Mouse (Mus musculus) hindbrain, embryonic 15.5 days (tissue): Measurements from ENCODE around the gene Entpd6. TPM values are rescaled to one million over a fixed set of nuclear protein-coding genes. Genes with fewer than 3 reads are reported as not detected.

ENCODE experiments used
- ATAC-seq: fragments of 200-750 bp; cut with Nextera tagmentation; 2 replicates; pipeline ENCODE4 v1.8.0; 2017; ENCODE audit warnings: low read depth, moderate number of reproducible peaks, moderate TSS enrichment; ENCODE audit not compliant: low FRiP score
- H3K27ac ChIP-seq: fragments of 300-500 bp; sonication (generic); replicated peaks from 2 replicates; pipeline ENCODE4 v1.5.1; 2015; ENCODE audit warnings: mild to moderate bottlenecking, inconsistent platforms
- H3K27me3 ChIP-seq: fragments of 300-500 bp; sonication (generic); 2 replicates; pipeline ENCODE4 v1.6.1; 2015; ENCODE audit warnings: control low read depth, inconsistent platforms
- H3K36me3 ChIP-seq: fragments of 300-500 bp; sonication (generic); 2 replicates; pipeline ENCODE4 v1.6.1; 2015; ENCODE audit warnings: control low read depth, inconsistent platforms
- H3K4me1 ChIP-seq: fragments of 300-500 bp; sonication (generic); replicated peaks from 2 replicates; pipeline ENCODE4 v1.6.1; 2015; ENCODE audit warnings: control low read depth, inconsistent platforms
- H3K4me2 ChIP-seq: fragments of 300-500 bp; sonication (generic); 2 replicates; pipeline ENCODE4 v1.6.1; 2015; ENCODE audit warnings: moderate library complexity, mild to moderate bottlenecking, inconsistent platforms
- H3K4me3 ChIP-seq: fragments of 300-500 bp; sonication (generic); 2 replicates; pipeline ENCODE4 v1.5.1; 2015; ENCODE audit warnings: mild to moderate bottlenecking, inconsistent platforms
- H3K9ac ChIP-seq: fragments of 300-500 bp; sonication (generic); 2 replicates; pipeline ENCODE4 v1.6.1; 2015; ENCODE audit warnings: inconsistent platforms
- H3K9me3 ChIP-seq: fragments of 300-500 bp; sonication (generic); 2 replicates; pipeline ENCODE4 v1.6.1; 2016; ENCODE audit warnings: control low read depth, inconsistent platforms
- WGBS: fragments of 180-500 bp; shearing (Covaris S2); methylation state at CpG from one replicate; pipeline ENCODE4 v1.1.7; 2015; 5-methylcytosine and 5-hydroxymethylcytosine counted together
- polyA plus RNA-seq: library from polyadenylated mRNA; unstranded; fragments of >200 nt; fragmentation: Nextera tagmentation; extraction: Ambion mirVana; gene quantifications from 2 replicates; pipeline ENCODE4 v1.2.1, GENCODE M21; 2015

The Entpd6 gene
- 71.6 and 76.3 TPM in 2 replicates for polyA plus RNA-seq

GRCm38 (mm10) chr2:150748854-150749253 lies at the start of gene Entpd6:
Gene Entpd6 (plus strand): TSS chr2:150749042.
- Histone ChIP-seq H3K9me3 (no peaks in the 10 kb centered on the region), H3K9ac (peak within 1 kb of the TSS; percentile 81), H3K4me3 (peak within 1 kb of the TSS; percentile 67), H3K36me3 (peaks cover 13% of the 10 kb centered on the region), H3K4me2 (peak within 1 kb of the TSS; percentile 79), H3K27ac (peak within 1 kb of the TSS; percentile 88), H3K4me1 (peaks cover 17% of the 10 kb centered on the region), H3K27me3 (peaks cover 22% of the 10 kb centered on the region; the same call in 1 of the 2 replicates)
- under 1% methylated on average over 30 of the region's 30 CpGs for WGBS
- ATAC-seq = peak; percentile 98

DNA sequence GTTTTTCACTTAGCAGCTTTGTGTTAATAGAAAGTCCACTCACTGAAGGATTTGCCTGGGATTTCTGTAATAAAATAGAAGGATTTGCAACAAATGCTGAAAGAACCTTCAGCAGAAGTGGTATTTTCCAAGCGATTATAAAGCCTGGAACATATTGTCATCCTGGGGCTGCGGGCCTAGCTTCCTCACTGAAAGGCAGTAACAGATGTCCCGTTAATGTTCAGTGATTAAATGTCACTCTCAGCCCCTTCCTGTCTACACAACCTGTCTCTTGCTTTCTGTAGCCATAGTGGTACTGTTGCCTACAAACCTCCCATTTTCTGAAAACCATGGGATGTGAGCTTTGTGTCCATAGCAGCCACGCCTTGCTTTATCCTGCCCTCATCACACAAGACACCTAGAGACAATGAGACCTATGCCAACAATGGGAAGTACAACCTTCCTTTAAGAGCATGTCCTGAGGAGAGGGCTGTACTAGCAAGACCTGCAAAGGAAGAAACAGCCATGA lies 36.6 kb upstream of the Entpd6 start:
- 79% methylated on average over 4 of the region's 4 CpGs for WGBS

GRCm38 (mm10) chr2:150735756-150736576 lies 12.9 kb upstream of the Entpd6 start:
- no peaks in the 10 kb centered on the region for H3K9me3 ChIP-seq
- H3K27ac ChIP-seq = no peak overlapping the region
- WGBS = 11% methylated on average over 11 of the region's 11 CpGs
- H3K9ac ChIP-seq = no peak overlapping the region
- peaks cover 5% of the 10 kb centered on the region; the same call in 1 of the 2 replicates for H3K4me1 ChIP-seq
- peaks cover 23% of the 10 kb centered on the region for H3K27me3 ChIP-seq
- peak; percentile 92 for ATAC-seq
- H3K4me3 ChIP-seq = no peak overlapping the region
- no peaks in the 10 kb centered on the region for H3K36me3 ChIP-seq
- H3K4me2 ChIP-seq = 0 out of 2 replicates have a peak overlapping the region, but pooled peaks have one; percentile 11

More for the DNA sequence above, 36.6 kb upstream of the Entpd6 start:
- Histone ChIP-seq H3K36me3 (no peaks in the 10 kb centered on the region), H3K9ac (no peak overlapping the region), H3K9me3 (no peaks in the 10 kb centered on the region), H3K4me1 (no peaks in the 10 kb centered on the region), H3K27me3 (no peaks in the 10 kb centered on the region), H3K27ac (no peak overlapping the region), H3K4me3 (no peak overlapping the region), H3K4me2 (no peak overlapping the region)
- no peak for ATAC-seq

DNA sequence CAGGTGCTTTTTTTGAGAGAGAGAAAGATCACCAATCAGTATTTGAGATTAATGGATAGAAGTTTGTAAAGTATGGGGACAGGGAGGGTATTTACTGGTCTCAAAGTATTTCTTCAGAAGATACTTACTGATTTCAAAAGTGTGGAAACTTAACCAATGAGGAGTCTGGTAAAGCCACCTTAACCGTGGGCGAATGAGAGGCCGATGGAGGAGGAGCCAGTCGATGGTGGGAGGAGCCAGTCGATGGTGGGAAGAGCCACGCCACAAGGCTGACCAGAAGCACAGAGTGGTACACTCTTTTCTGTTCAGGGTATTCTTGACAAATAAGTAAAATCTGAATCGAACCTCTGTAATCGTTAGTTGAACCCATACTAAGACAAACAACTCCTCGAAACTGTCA lies 11.0 kb upstream of the Entpd6 start:
- Histone ChIP-seq H3K4me2 (no peak overlapping the region), H3K27ac (no peak overlapping the region), H3K27me3 (peaks cover 27% of the 10 kb centered on the region), H3K9me3 (no peaks in the 10 kb centered on the region), H3K9ac (no peak overlapping the region), H3K36me3 (no peaks in the 10 kb centered on the region), H3K4me3 (no peak overlapping the region), H3K4me1 (peaks cover 5% of the 10 kb centered on the region; the same call in 1 of the 2 replicates)
- no peak for ATAC-seq
- 79% methylated on average over 9 of the region's 9 CpGs for WGBS

DNA sequence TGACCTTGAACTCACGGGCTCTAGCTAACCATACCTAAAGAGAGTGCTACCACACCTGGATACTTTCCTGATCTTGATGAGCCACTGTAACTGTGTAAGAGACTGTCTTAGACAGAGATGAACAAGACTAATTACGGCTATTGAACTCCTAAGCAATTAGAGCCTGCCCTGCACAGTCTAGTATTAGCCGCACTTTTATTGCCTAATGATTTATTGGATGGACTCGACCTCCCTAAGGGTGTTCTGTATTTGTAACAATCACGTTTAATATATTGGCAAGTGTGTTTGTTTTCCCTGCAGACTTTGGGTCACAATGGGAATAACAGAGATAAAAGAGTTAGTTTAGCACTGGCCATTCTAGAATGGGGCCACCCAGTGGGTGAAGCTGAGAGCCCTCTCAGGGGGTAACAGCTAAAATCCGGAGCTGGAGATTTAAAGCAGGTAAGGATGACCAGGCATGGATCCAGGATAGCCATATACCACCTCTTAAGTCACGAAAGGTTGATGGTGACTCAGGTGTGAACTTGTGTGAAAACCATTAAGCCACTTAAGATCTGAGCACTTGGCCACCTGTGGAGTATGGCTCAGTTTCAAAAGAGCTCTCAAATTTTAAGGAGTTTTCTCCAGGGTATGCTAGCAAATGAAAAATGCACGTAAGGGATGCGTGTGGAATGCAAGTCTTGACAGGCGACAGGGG lies 8.5 kb upstream of the Entpd6 start:
- Histone ChIP-seq H3K4me1 (peaks cover 5% of the 10 kb centered on the region; the same call in 1 of the 2 replicates), H3K4me2 (no peak overlapping the region), H3K27ac (no peak overlapping the region), H3K9me3 (no peaks in the 10 kb centered on the region), H3K27me3 (peaks cover 40% of the 10 kb centered on the region), H3K36me3 (no peaks in the 10 kb centered on the region), H3K4me3 (no peak overlapping the region), H3K9ac (no peak overlapping the region)
- peak; percentile 31; the same call in 1 of the 2 replicates for ATAC-seq
- WGBS = 62% methylated on average over 10 of the region's 10 CpGs

DNA sequence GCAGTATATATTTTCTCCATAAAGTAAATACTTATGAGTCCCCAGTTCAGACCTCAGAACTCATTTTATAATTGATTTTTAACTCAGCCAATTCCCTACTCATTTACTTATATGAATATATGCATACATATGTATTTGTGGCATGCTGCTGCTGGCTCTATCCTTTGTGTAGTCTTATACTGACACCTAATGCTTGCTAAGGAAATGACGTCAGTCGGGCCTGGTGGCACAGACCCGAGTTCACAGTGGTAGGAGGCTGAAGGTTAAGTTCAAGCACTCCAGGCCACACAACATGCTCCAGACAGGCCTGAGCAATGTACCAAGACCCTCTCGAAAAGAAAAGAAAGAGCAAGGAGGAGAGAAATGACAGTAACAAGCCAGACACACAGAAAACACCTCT lies 7.4 kb upstream of the Entpd6 start:
- Histone ChIP-seq H3K4me2 (no peak overlapping the region), H3K27ac (no peak overlapping the region), H3K9me3 (no peaks in the 10 kb centered on the region), H3K27me3 (peaks cover 42% of the 10 kb centered on the region), H3K9ac (no peak overlapping the region), H3K4me1 (no peaks in the 10 kb centered on the region), H3K4me3 (no peak overlapping the region), H3K36me3 (no peaks in the 10 kb centered on the region)
- 61% methylated on average over 4 of the region's 4 CpGs for WGBS
- 0 out of 2 replicates have a peak, but pooled peaks have one; percentile 70 for ATAC-seq

DNA sequence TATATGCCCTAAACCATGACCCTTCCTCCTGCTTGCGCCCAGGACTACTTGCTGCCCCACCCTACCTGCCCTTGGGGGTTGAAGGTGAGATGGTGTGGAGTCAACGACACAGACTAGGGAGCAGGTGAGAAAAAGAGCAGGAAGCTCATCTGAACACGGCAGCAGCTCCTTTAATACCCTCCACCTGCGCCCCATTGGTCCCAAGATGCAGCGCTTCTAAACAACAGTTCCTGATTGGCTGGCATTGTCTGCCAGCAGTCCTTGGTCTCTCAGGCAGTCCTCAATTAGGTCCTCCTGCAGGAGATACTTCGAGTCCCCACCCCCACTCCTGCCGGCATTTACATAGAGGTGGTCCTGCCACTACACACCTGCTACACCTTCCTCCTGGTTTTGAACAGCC lies 3.8 kb upstream of the Entpd6 start:
- H3K36me3 ChIP-seq = no peaks in the 10 kb centered on the region
- H3K4me1 ChIP-seq = peaks cover 6% of the 10 kb centered on the region
- 77% methylated on average over 7 of the region's 7 CpGs for WGBS
- H3K27ac ChIP-seq = no peak overlapping the region
- no peak overlapping the region for H3K4me3 ChIP-seq
- no peak for ATAC-seq
- no peak overlapping the region for H3K4me2 ChIP-seq
- H3K9ac ChIP-seq = no peak overlapping the region
- peaks cover 34% of the 10 kb centered on the region; the same call in 1 of the 2 replicates for H3K27me3 ChIP-seq
- H3K9me3 ChIP-seq = no peaks in the 10 kb centered on the region

- Histone ChIP-seq H3K9me3 (no peaks in the 10 kb centered on the region), H3K9ac (peak overlapping the region; percentile 81), H3K4me2 (peak overlapping the region; percentile 79), H3K4me1 (peaks cover 17% of the 10 kb centered on the region), H3K27me3 (peaks cover 20% of the 10 kb centered on the region; the same call in 1 of the 2 replicates), H3K27ac (peak overlapping the region; percentile 88), H3K4me3 (peak overlapping the region; percentile 67), H3K36me3 (peaks cover 18% of the 10 kb centered on the region)
- WGBS = 0% methylated on average over 24 of the region's 24 CpGs
- ATAC-seq = peak; percentile 87
These were observed 441 bp downstream of the Entpd6 start for GRCm38 (mm10) chr2:150749283-150749682.

DNA sequence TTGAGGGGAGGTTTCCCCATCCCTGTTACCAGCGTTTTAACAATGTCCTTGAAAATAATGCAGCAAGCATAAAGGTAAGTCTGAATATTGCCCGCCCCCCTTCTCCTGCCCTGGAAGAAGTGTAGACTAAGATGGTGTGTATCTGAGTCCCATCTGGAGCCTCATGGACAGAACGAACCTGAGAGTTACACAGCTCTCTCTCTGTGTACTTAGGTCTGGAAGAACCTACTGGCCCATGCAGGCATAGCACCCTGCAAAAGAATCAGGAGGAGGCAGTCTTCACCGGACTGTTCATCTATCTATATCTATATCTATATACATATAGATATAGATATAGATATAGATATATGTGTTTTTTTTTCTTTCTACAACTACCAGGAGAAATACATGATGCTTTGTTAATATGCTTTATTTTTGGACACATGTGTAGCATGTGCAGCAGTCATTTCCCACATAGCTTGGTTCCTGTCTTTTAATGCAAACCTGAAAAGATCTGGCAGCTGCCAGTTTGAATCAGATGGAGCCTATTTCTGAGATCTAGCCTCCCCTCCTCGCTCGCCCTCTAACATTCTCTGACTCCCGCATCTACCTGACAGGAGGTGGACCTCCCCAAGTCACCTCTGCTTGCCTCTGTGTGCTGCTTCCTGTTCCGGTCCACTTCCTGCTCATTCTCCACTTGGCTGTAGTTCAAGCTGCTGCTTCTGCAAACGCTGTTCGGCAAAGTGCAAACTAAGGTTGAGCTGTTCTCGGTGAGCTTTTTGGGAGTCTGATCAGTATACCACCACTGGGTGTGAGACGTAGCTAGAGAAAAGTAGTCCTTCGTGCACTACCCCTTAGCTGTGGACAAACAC lies 1.5 kb downstream of the Entpd6 start:
- no peak for ATAC-seq
- H3K27me3 ChIP-seq = peaks cover 12% of the 10 kb centered on the region; the same call in 1 of the 2 replicates
- 77% methylated on average over 13 of the region's 13 CpGs for WGBS
- no peak overlapping the region for H3K27ac ChIP-seq
- peaks cover 17% of the 10 kb centered on the region for H3K4me1 ChIP-seq
- no peaks in the 10 kb centered on the region for H3K9me3 ChIP-seq
- H3K9ac ChIP-seq = peak overlapping the region; percentile 81; the same call in 1 of the 2 replicates
- H3K36me3 ChIP-seq = peaks cover 18% of the 10 kb centered on the region
- H3K4me2 ChIP-seq = peak overlapping the region; percentile 79
- peak overlapping the region; percentile 67 for H3K4me3 ChIP-seq

DNA sequence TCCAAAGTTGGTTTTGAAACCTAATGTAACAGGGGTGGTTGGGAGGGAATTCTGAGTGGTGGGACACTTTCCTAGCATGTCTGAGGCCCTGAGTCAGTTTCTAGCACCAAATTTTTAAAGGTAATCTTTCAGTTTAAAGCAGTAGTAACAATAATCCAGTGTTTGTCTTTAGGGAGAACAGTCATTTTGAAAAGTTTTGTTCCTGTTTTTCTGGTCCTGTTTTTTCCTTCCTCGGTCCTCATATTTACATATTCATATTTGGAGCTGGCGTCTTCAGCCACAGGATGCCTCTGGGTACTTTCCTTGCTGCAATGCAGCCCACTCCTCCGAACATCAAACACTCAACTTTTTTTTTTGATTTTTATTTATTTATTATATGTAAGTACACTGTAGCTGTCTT lies 6.2 kb downstream of the Entpd6 start:
- Histone ChIP-seq H3K4me2 (no peak overlapping the region), H3K27me3 (no peaks in the 10 kb centered on the region), H3K4me3 (no peak overlapping the region), H3K4me1 (peaks cover 11% of the 10 kb centered on the region), H3K9ac (no peak overlapping the region), H3K36me3 (peaks cover 57% of the 10 kb centered on the region), H3K27ac (no peak overlapping the region), H3K9me3 (no peaks in the 10 kb centered on the region)
- 88% methylated on average over 3 of the region's 3 CpGs for WGBS
- ATAC-seq = no peak

GRCm38 (mm10) chr2:150761476-150761875 lies 12.6 kb downstream of the Entpd6 start:
- H3K4me1 ChIP-seq = peaks cover 6% of the 10 kb centered on the region; the same call in 1 of the 2 replicates
- H3K9me3 ChIP-seq = no peaks in the 10 kb centered on the region
- ATAC-seq = no peak
- 85% methylated on average over 7 of the region's 7 CpGs for WGBS
- no peak overlapping the region for H3K9ac ChIP-seq
- peaks cover 58% of the 10 kb centered on the region for H3K36me3 ChIP-seq
- no peak overlapping the region for H3K4me2 ChIP-seq
- no peak overlapping the region for H3K27ac ChIP-seq
- no peak overlapping the region for H3K4me3 ChIP-seq
- no peaks in the 10 kb centered on the region for H3K27me3 ChIP-seq
